22 mouse cellular contexts compared by ENCODE assay signal in genomic region chr7:46715600-46715999, GRCm38 (mm10). TPM values are rescaled to one million over a fixed set of nuclear protein-coding genes. Genes with fewer than 3 reads are reported as not detected.
"Had no signal": no experiment of that assay in that cellular context is flagged by ENCODE, and none has a peak within 500 bp of the region (broad histone marks: within the 10 kb centered on the region; RNA-seq: fewer than 3 reads in every experiment).

Gene Saa3 (minus strand): TSS chr7:46715700.

- H3K27ac ChIP-seq: kidney, postnatal 0 days; left cerebral cortex, adult 2 months; liver, embryonic 14.5 days; stomach, postnatal 0 days had no signal

- H3K9ac ChIP-seq: liver, embryonic 14.5 days had no signal

- H3K4me2 ChIP-seq: liver, embryonic 11.5 days; midbrain, embryonic 11.5 days had no signal

- ATAC-seq: intestine, postnatal 0 days had no signal

- H3K4me3 ChIP-seq: left cerebral cortex, adult 2 months had no signal

- DNase-seq: kidney, adult 2 months; kidney, postnatal 25 days; layer of hippocampus, postnatal 36 days; lung, adult 18-20 months; lung, postnatal 10 days; lung, postnatal 4 days; midbrain, embryonic 14.5 days had no signal

RNA-seq across cellular contexts. Expression of gene Saa3, which starts in this region (rescaled TPM):
- total RNA-seq: layer of hippocampus, adult 8-10 months; layer of hippocampus, postnatal 36 days; left cerebral cortex, adult 2 months; left cerebral cortex, postnatal 10 days; left cerebral cortex, postnatal 36 days; megakaryocyte-erythroid progenitor cell, adult 5-6 weeks; midbrain, postnatal 0 days had no signal
- polyA plus RNA-seq: kidney, embryonic 14.5 days; midbrain, embryonic 11.5 days; midbrain, embryonic 14.5 days; neural tube, embryonic 11.5 days; stomach, embryonic 14.5 days had no signal
